Mouse (Mus musculus): ENCODE results near the gene Ano10.

- no peak for TF ChIP-seq GATA1 (IDR thresholded peaks at IDR 0.05; ENCODE audit: borderline replicate concordance, low read length)
- no peak for TF ChIP-seq CTCF (IDR thresholded peaks at IDR 0.05; ENCODE audit: low read depth, low read length)
- no peak for TF ChIP-seq TAL1 (conservative IDR thresholded peaks at IDR 0.05; ENCODE audit: low read depth, low read length)
These were observed 18.1 kb downstream of the Ano10 start for GRCm38 (mm10) chr9:122276134-122276533.

Data from G1E (cell line).